Mouse (Mus musculus): ENCODE results near the gene Crocc2. TPM values are rescaled to one million over a fixed set of nuclear protein-coding genes. Genes with fewer than 3 reads are reported as not detected.

Gene Crocc2
- polyA plus RNA-seq, 1 experiment from 2014 or later: 0.14 TPM

- ATAC-seq (replicated peaks; ENCODE audit: low FRiP score, low read depth): no peak; the same call in 1 of the 2 replicates
Observed at GRCm38 (mm10) chr1:93128710-93129349, 39.7 kb upstream of the Crocc2 start.

GRCm38 (mm10) chr1:93130242-93130983, 38.1 kb upstream of the Crocc2 start:
- Histone ChIP-seq H3K9ac (ENCODE audit: low read depth, low read length) (no peak overlapping the region), H3K9me3 (replicated peaks; ENCODE audit: low read length) (no peaks in the 10 kb centered on the region), H3K4me2 (ENCODE audit: low read length) (no peak overlapping the region), H3K4me1 (replicated peaks; ENCODE audit: insufficient read depth, low read length) (no peaks in the 10 kb centered on the region), H3K27ac (no peak overlapping the region), H3K27me3 (ENCODE audit: insufficient read depth, low read length) (no peaks in the 10 kb centered on the region), H3K36me3 (ENCODE audit: insufficient read depth, low read length) (no peaks in the 10 kb centered on the region), H3K4me3 (replicated peaks; ENCODE audit: low read depth, low read length) (no peak overlapping the region)
- WGBS: 60% methylated on average over 10 of the region's 10 CpGs
- ATAC-seq (replicated peaks; ENCODE audit: low FRiP score, low read depth) (no peak), DNase-seq (ENCODE audit: low spot score) (no peak)
- no peak for TF ChIP-seq CTCF (IDR thresholded peaks at IDR 0.05; ENCODE audit: low read depth)

More at GRCm38 (mm10) chr1:93128710-93129349, 39.7 kb upstream of the Crocc2 start:
- Histone ChIP-seq H3K4me1 (replicated peaks; ENCODE audit: insufficient read depth, low read length) (no peaks in the 10 kb centered on the region), H3K9me3 (replicated peaks; ENCODE audit: low read length) (no peaks in the 10 kb centered on the region), H3K27ac (no peak overlapping the region), H3K4me3 (replicated peaks; ENCODE audit: low read depth, low read length) (no peak overlapping the region), H3K27me3 (ENCODE audit: insufficient read depth, low read length) (no peaks in the 10 kb centered on the region), H3K4me2 (ENCODE audit: low read length) (no peak overlapping the region), H3K36me3 (ENCODE audit: insufficient read depth, low read length) (no peaks in the 10 kb centered on the region), H3K9ac (ENCODE audit: low read depth, low read length) (no peak overlapping the region)
- DNase-seq (ENCODE audit: low spot score): peak; percentile 71
- TF ChIP-seq CTCF (IDR thresholded peaks at IDR 0.05; ENCODE audit: low read depth): peak; percentile 79
- WGBS: 24% methylated on average over 6 of the region's 6 CpGs

- H3K4me3 ChIP-seq (replicated peaks; ENCODE audit: low read depth, low read length): no peak overlapping the region
- no peak for DNase-seq (ENCODE audit: low spot score)
- TF ChIP-seq CTCF (IDR thresholded peaks at IDR 0.05; ENCODE audit: low read depth): no peak
- H3K27ac ChIP-seq: no peak overlapping the region
- WGBS: 66% methylated on average over 8 of the region's 8 CpGs
- no peak for ATAC-seq (replicated peaks; ENCODE audit: low FRiP score, low read depth)
- H3K4me1 ChIP-seq (replicated peaks; ENCODE audit: insufficient read depth, low read length): no peaks in the 10 kb centered on the region
- H3K4me2 ChIP-seq (ENCODE audit: low read length): no peak overlapping the region
- H3K36me3 ChIP-seq (ENCODE audit: insufficient read depth, low read length): no peaks in the 10 kb centered on the region
- H3K9me3 ChIP-seq (replicated peaks; ENCODE audit: low read length): no peaks in the 10 kb centered on the region
- H3K9ac ChIP-seq (ENCODE audit: low read depth, low read length): no peak overlapping the region
- no peaks in the 10 kb centered on the region for H3K27me3 ChIP-seq (ENCODE audit: insufficient read depth, low read length)
Observed at GRCm38 (mm10) chr1:93132676-93133075, 35.8 kb upstream of the Crocc2 start.

- Histone ChIP-seq H3K4me3 (replicated peaks; ENCODE audit: low read depth, low read length) (no peak within 1 kb of the TSS), H3K27ac (no peak within 1 kb of the TSS), H3K9me3 (replicated peaks; ENCODE audit: low read length) (no peaks in the 10 kb centered on the region), H3K27me3 (ENCODE audit: insufficient read depth, low read length) (no peaks in the 10 kb centered on the region), H3K4me1 (replicated peaks; ENCODE audit: insufficient read depth, low read length) (no peaks in the 10 kb centered on the region), H3K36me3 (ENCODE audit: insufficient read depth, low read length) (no peaks in the 10 kb centered on the region), H3K9ac (ENCODE audit: low read depth, low read length) (no peak within 1 kb of the TSS), H3K4me2 (ENCODE audit: low read length) (no peak within 1 kb of the TSS)
- no peak for DNase-seq (ENCODE audit: low spot score)
- TF ChIP-seq CTCF (IDR thresholded peaks at IDR 0.05; ENCODE audit: low read depth): no peak
- ATAC-seq (replicated peaks; ENCODE audit: low FRiP score, low read depth): no peak
- WGBS: 89% methylated on average over 12 of the region's 12 CpGs
Observed at GRCm38 (mm10) chr1:93135036-93135526, 33.4 kb upstream of the Crocc2 start, which contains the start of gene Agxt. Agxt (plus strand) TSS chr1:93135240.

GRCm38 (mm10) chr1:93138534-93138933, 30.0 kb upstream of the Crocc2 start:
- H3K27me3 ChIP-seq (ENCODE audit: insufficient read depth, low read length): no peaks in the 10 kb centered on the region
- no peaks in the 10 kb centered on the region for H3K9me3 ChIP-seq (replicated peaks; ENCODE audit: low read length)
- H3K4me3 ChIP-seq (replicated peaks; ENCODE audit: low read depth, low read length): no peak overlapping the region
- whole genome bisulfite sequencing: 64% methylated on average over 6 of the region's 6 CpGs
- no peak for TF ChIP-seq CTCF (IDR thresholded peaks at IDR 0.05; ENCODE audit: low read depth)
- DNase-seq (ENCODE audit: low spot score) (peak; percentile 37), ATAC-seq (replicated peaks; ENCODE audit: low FRiP score, low read depth) (peak; percentile 66)
- H3K36me3 ChIP-seq (ENCODE audit: insufficient read depth, low read length): no peaks in the 10 kb centered on the region
- H3K27ac ChIP-seq: no peak overlapping the region
- H3K9ac ChIP-seq (ENCODE audit: low read depth, low read length): no peak overlapping the region
- no peak overlapping the region for H3K4me2 ChIP-seq (ENCODE audit: low read length)
- H3K4me1 ChIP-seq (replicated peaks; ENCODE audit: insufficient read depth, low read length): no peaks in the 10 kb centered on the region

GRCm38 (mm10) chr1:93139713-93140112, 28.8 kb upstream of the Crocc2 start:
- ATAC-seq (replicated peaks; ENCODE audit: low FRiP score, low read depth) (no peak), DNase-seq (ENCODE audit: low spot score) (no peak)
- Histone ChIP-seq H3K4me2 (ENCODE audit: low read length) (no peak overlapping the region), H3K27me3 (ENCODE audit: insufficient read depth, low read length) (no peaks in the 10 kb centered on the region), H3K9me3 (replicated peaks; ENCODE audit: low read length) (no peaks in the 10 kb centered on the region), H3K9ac (ENCODE audit: low read depth, low read length) (no peak overlapping the region), H3K4me1 (replicated peaks; ENCODE audit: insufficient read depth, low read length) (no peaks in the 10 kb centered on the region), H3K27ac (no peak overlapping the region), H3K4me3 (replicated peaks; ENCODE audit: low read depth, low read length) (no peak overlapping the region), H3K36me3 (ENCODE audit: insufficient read depth, low read length) (no peaks in the 10 kb centered on the region)
- no peak for TF ChIP-seq CTCF (IDR thresholded peaks at IDR 0.05; ENCODE audit: low read depth)
- WGBS: 66% methylated on average over 7 of the region's 7 CpGs

Data from kidney, postnatal 0 days (tissue).